11 mouse cellular contexts compared by ENCODE assay signal in genomic region chr6:16995495-16995936, GRCm38 (mm10).
DNase-seq lines count a peak whose midpoint lies in the region; ATAC-seq and TF ChIP-seq lines count a peak whose summit lies in the region.
"Had no signal": no experiment of that assay in that cellular context is flagged by ENCODE, and none has a peak within 500 bp of the region (broad histone marks: within the 10 kb centered on the region; RNA-seq: fewer than 3 reads in every experiment).

No protein-coding gene starts in this region.

- no peak overlapping the region for H3K9ac ChIP-seq in lung, embryonic 16.5 days (ENCODE audit: low read length)
- no peak overlapping the region; the same call in 1 of the 2 replicates for H3K9ac ChIP-seq in forebrain, embryonic 15.5 days (replicated peaks)
- peak overlapping the region; percentile 33 for H3K9ac ChIP-seq in midbrain, embryonic 11.5 days (ENCODE audit: low read length)
- H3K9ac ChIP-seq: liver, embryonic 13.5 days had no signal

- no peak for TF ChIP-seq POLR2A in lung, adult 2 months (IDR thresholded peaks at IDR 0.05; ENCODE audit: borderline replicate concordance, extremely low read depth, low read depth, low read length)

- peak overlapping the region; percentile 37 for H3K4me2 ChIP-seq in lung, embryonic 16.5 days (ENCODE audit: low read depth, low read length)
- peak overlapping the region; percentile 42 for H3K4me2 ChIP-seq in forebrain, embryonic 15.5 days (replicated peaks)
- H3K4me2 ChIP-seq in midbrain, embryonic 11.5 days: peak overlapping the region; percentile 47
- H3K4me2 ChIP-seq: liver, embryonic 13.5 days had no signal

- DNase-seq in lung, adult 2 months: no peak
- DNase-seq in midbrain, embryonic 11.5 days (ENCODE audit: low spot score, missing footprints): peak; percentile 95
- peak; percentile 64 for DNase-seq in retina, embryonic 14.5 days (ENCODE audit: low spot score)
- no peak for DNase-seq in frontal cortex, adult 2 months (ENCODE audit: extremely low spot score in 1 of 2, low spot score in 1 of 2)
- DNase-seq in cerebellum, adult 9-10 months: no peak
- DNase-seq: cerebellum, adult 18-20 months; liver, embryonic 13.5 days; thymus, postnatal 14 days had no signal

- no peaks in the 10 kb centered on the region for H3K36me3 ChIP-seq in lung, embryonic 16.5 days (ENCODE audit: control insufficient read depth, insufficient read depth, low read length)
- H3K36me3 ChIP-seq in forebrain, embryonic 15.5 days: no peaks in the 10 kb centered on the region
- H3K36me3 ChIP-seq in midbrain, embryonic 11.5 days (ENCODE audit: control insufficient read depth, insufficient read depth, low read length): no peaks in the 10 kb centered on the region
- H3K36me3 ChIP-seq: liver, embryonic 13.5 days had no signal

- no peak overlapping the region for H3K27ac ChIP-seq in lung, embryonic 16.5 days (ENCODE audit: low read length)
- H3K27ac ChIP-seq in forebrain, embryonic 15.5 days (replicated peaks): no peak overlapping the region
- H3K27ac ChIP-seq in midbrain, embryonic 11.5 days (ENCODE audit: low read depth, low read length): peak overlapping the region; percentile 67
- H3K27ac ChIP-seq: liver, embryonic 13.5 days had no signal

- TF ChIP-seq CTCF in lung, adult 2 months (IDR thresholded peaks at IDR 0.05; ENCODE audit: insufficient read depth, low read length): no peak

- no peak for ATAC-seq in lung, embryonic 16.5 days (ENCODE audit: low read depth)
- ATAC-seq in forebrain, embryonic 15.5 days (replicated peaks): peak; percentile 42; the same call in 1 of the 2 replicates
- ATAC-seq in midbrain, embryonic 11.5 days (ENCODE audit: low FRiP score): peak; percentile 81
- no peak for ATAC-seq in CD4-positive, CD25-positive, alpha-beta regulatory T cell, adult 4 months

- no peaks in the 10 kb centered on the region for H3K27me3 ChIP-seq in lung, embryonic 16.5 days (ENCODE audit: control insufficient read depth, insufficient read depth, low read depth, low read length)
- 0 out of 2 replicates have a peak, but pooled peaks cover 9% of the 10 kb centered on the region for H3K27me3 ChIP-seq in forebrain, embryonic 15.5 days
- no peaks in the 10 kb centered on the region for H3K27me3 ChIP-seq in midbrain, embryonic 11.5 days (ENCODE audit: control insufficient read depth, insufficient read depth, low read length)

- no peaks in the 10 kb centered on the region for H3K9me3 ChIP-seq in lung, embryonic 16.5 days (ENCODE audit: control insufficient read depth, low read length)
- no peaks in the 10 kb centered on the region for H3K9me3 ChIP-seq in forebrain, embryonic 15.5 days
- H3K9me3 ChIP-seq in midbrain, embryonic 11.5 days (ENCODE audit: control insufficient read depth, low read length): no peaks in the 10 kb centered on the region
- H3K9me3 ChIP-seq: liver, embryonic 13.5 days had no signal

- H3K4me3 ChIP-seq in lung, embryonic 16.5 days (ENCODE audit: low read length): no peak overlapping the region
- no peak overlapping the region for H3K4me3 ChIP-seq in lung, adult 2 months (replicated peaks; ENCODE audit: extremely low read depth, low read depth, low read length)
- peak overlapping the region; percentile 22 for H3K4me3 ChIP-seq in forebrain, embryonic 15.5 days
- H3K4me3 ChIP-seq in midbrain, embryonic 11.5 days (ENCODE audit: low read depth, low read length): peak overlapping the region; percentile 5; the same call in 1 of the 2 replicates
- H3K4me3 ChIP-seq: liver, embryonic 13.5 days had no signal

- 31% methylated on average over 10 of the region's 10 CpGs for WGBS in lung, embryonic 16.5 days
- 41% methylated on average over 10 of the region's 10 CpGs for WGBS in lung, adult 2 months
- 2% methylated on average over 10 of the region's 10 CpGs for WGBS in forebrain, embryonic 15.5 days
- 11% methylated on average over 10 of the region's 10 CpGs for WGBS in midbrain, embryonic 11.5 days

- H3K4me1 ChIP-seq in lung, embryonic 16.5 days (replicated peaks; ENCODE audit: control insufficient read depth, insufficient read depth, low read length): no peaks in the 10 kb centered on the region
- no peaks in the 10 kb centered on the region for H3K4me1 ChIP-seq in lung, adult 2 months (ENCODE audit: control insufficient read depth, insufficient read depth, low read length)
- H3K4me1 ChIP-seq in forebrain, embryonic 15.5 days: peaks cover 12% of the 10 kb centered on the region
- peaks cover 5% of the 10 kb centered on the region; the same call in 1 of the 2 replicates for H3K4me1 ChIP-seq in midbrain, embryonic 11.5 days (ENCODE audit: control insufficient read depth, insufficient read depth, low read length)
- H3K4me1 ChIP-seq: liver, embryonic 13.5 days had no signal

Comparison
In these comparisons a context has a peak if more than half of its experiments do, and no peak if none do; other contexts are left out.
1. ATAC-seq: peak in forebrain, embryonic 15.5 days (single experiment) and midbrain, embryonic 11.5 days (single experiment); none in lung, embryonic 16.5 days (single experiment) and CD4-positive, CD25-positive, alpha-beta regulatory T cell, adult 4 months (single experiment).
2. H3K4me3 ChIP-seq: peak in forebrain, embryonic 15.5 days (single experiment) and midbrain, embryonic 11.5 days (single experiment); none in lung, embryonic 16.5 days (single experiment) and lung, adult 2 months (single experiment).
3. DNase-seq: peak in midbrain, embryonic 11.5 days (single experiment) and retina, embryonic 14.5 days (single experiment); none in lung, adult 2 months (single experiment), frontal cortex, adult 2 months (0 of 2) and cerebellum, adult 9-10 months (single experiment).
4. Peak in every context shown above with its lines, with median percentiles within 50 percentile points of each other: H3K4me2 ChIP-seq.